In the genomic region with DNA sequence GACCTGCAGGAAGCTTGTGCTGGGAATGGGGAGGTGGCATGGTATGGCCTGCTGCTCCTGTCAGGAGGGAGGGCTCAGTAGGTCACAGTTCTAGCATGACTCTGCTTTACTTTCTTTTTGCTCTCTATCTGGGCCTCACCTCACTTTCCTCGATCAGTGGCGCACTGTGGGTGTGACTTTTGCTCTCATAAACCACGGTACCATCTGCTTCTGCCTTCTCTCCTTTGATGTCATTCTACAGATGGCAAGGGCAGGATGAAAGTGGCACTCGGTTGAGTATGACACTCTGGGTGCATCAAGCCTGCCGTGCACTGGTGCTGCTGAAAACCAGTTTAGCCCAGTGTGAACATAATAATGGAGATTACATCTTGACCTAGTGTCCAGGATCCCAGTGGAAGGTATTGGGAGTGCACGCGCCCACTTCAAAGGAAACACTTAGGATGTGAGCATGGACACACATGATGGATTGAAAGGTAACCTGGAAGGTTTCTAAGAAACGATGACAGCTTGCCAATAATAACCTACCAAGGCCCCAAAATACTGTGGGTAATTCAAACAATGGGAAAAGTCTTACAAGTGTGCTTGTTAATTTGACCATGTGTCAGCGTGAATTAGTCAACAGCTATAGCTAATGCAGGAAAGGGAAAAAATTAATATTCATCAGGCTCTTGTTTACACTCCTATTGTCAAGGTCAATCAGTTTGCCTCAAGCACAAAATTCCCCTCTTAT, we compare ENCODE assay signal across 27 mouse cellular contexts. TPM values are rescaled to one million over a fixed set of nuclear protein-coding genes. Genes with fewer than 3 reads are reported as not detected.
A peak's percentile ranks its signal among the peaks of the same experiment; 100 is the strongest.
DNase-seq lines count a peak whose midpoint lies in the region; ATAC-seq lines count a peak whose summit lies in the region.
"Had no signal": no experiment of that assay in that cellular context is flagged by ENCODE, and none has a peak within 500 bp of the region (broad histone marks: within the 10 kb centered on the region; RNA-seq: fewer than 3 reads in every experiment).

No protein-coding gene starts in this region.

- H3K9ac ChIP-seq in midbrain, embryonic 11.5 days (ENCODE audit: low read length), result no peak overlapping the region
- H3K9ac ChIP-seq in midbrain, embryonic 14.5 days (replicated peaks; ENCODE audit: low read length), result no peak overlapping the region
- no peak overlapping the region for H3K9ac ChIP-seq in hindbrain, embryonic 14.5 days
- H3K9ac ChIP-seq: embryonic facial prominence, embryonic 13.5 days; forebrain, embryonic 12.5 days; heart, embryonic 15.5 days; intestine, embryonic 15.5 days; limb, embryonic 15.5 days; liver, embryonic 13.5 days; midbrain, embryonic 15.5 days had no signal

- H3K4me2 ChIP-seq in midbrain, embryonic 11.5 days, result no peak overlapping the region
- H3K4me2 ChIP-seq in midbrain, embryonic 14.5 days (ENCODE audit: low read length), result no peak overlapping the region
- H3K4me2 ChIP-seq in hindbrain, embryonic 14.5 days (replicated peaks), result no peak overlapping the region
- H3K4me2 ChIP-seq: embryonic facial prominence, embryonic 13.5 days; forebrain, embryonic 12.5 days; heart, embryonic 15.5 days; intestine, embryonic 15.5 days; limb, embryonic 15.5 days; liver, embryonic 13.5 days; midbrain, embryonic 15.5 days had no signal

- H3K27ac ChIP-seq in midbrain, embryonic 11.5 days (ENCODE audit: low read depth, low read length), result no peak overlapping the region
- H3K27ac ChIP-seq in midbrain, embryonic 14.5 days (replicated peaks; ENCODE audit: low read depth, low read length), result no peak overlapping the region
- H3K27ac ChIP-seq in hindbrain, embryonic 14.5 days, result no peak overlapping the region
- H3K27ac ChIP-seq: embryonic facial prominence, embryonic 13.5 days; forebrain, embryonic 12.5 days; gastrocnemius, adult 2 months; heart, embryonic 10.5 days; heart, embryonic 15.5 days; hindbrain, postnatal 0 days; intestine, embryonic 15.5 days; limb, embryonic 10.5 days; limb, embryonic 15.5 days; liver, embryonic 13.5 days; macrophage; midbrain, embryonic 15.5 days had no signal

- no peaks in the 10 kb centered on the region for H3K4me1 ChIP-seq in midbrain, embryonic 11.5 days (ENCODE audit: control insufficient read depth, insufficient read depth, low read length)
- H3K4me1 ChIP-seq in midbrain, embryonic 14.5 days (ENCODE audit: control insufficient read depth, insufficient read depth, low read length), result no peaks in the 10 kb centered on the region
- H3K4me1 ChIP-seq in hindbrain, embryonic 14.5 days (replicated peaks; ENCODE audit: control insufficient read depth, insufficient read depth, low read length), result no peaks in the 10 kb centered on the region
- H3K4me1 ChIP-seq: embryonic facial prominence, embryonic 13.5 days; heart, embryonic 10.5 days; heart, embryonic 15.5 days; intestine, embryonic 15.5 days; limb, embryonic 10.5 days; limb, embryonic 15.5 days; liver, embryonic 13.5 days; midbrain, embryonic 15.5 days had no signal

- H3K4me3 ChIP-seq in midbrain, embryonic 11.5 days (ENCODE audit: low read depth, low read length), result no peak overlapping the region
- no peak overlapping the region for H3K4me3 ChIP-seq in midbrain, embryonic 14.5 days (replicated peaks; ENCODE audit: low read depth, low read length)
- no peak overlapping the region for H3K4me3 ChIP-seq in hindbrain, embryonic 14.5 days (replicated peaks; ENCODE audit: low read length)
- H3K4me3 ChIP-seq: embryonic facial prominence, embryonic 13.5 days; forebrain, embryonic 12.5 days; gastrocnemius, adult 2 months; heart, embryonic 10.5 days; heart, embryonic 15.5 days; intestine, embryonic 15.5 days; limb, embryonic 10.5 days; limb, embryonic 15.5 days; liver, embryonic 13.5 days; midbrain, embryonic 15.5 days had no signal

- no peaks in the 10 kb centered on the region for H3K36me3 ChIP-seq in midbrain, embryonic 11.5 days (ENCODE audit: control insufficient read depth, insufficient read depth, low read length)
- no peaks in the 10 kb centered on the region for H3K36me3 ChIP-seq in midbrain, embryonic 14.5 days (ENCODE audit: control insufficient read depth, insufficient read depth, low read length)
- no peaks in the 10 kb centered on the region for H3K36me3 ChIP-seq in hindbrain, embryonic 14.5 days (replicated peaks; ENCODE audit: control insufficient read depth, insufficient read depth)
- H3K36me3 ChIP-seq: embryonic facial prominence, embryonic 13.5 days; forebrain, embryonic 12.5 days; heart, embryonic 10.5 days; heart, embryonic 15.5 days; intestine, embryonic 15.5 days; limb, embryonic 10.5 days; limb, embryonic 15.5 days; liver, embryonic 13.5 days; midbrain, embryonic 15.5 days had no signal

- peak; percentile 79 for DNase-seq in midbrain, embryonic 11.5 days (ENCODE audit: low spot score, missing footprints)
- no peak for DNase-seq in midbrain, embryonic 14.5 days
- DNase-seq in retina, embryonic 14.5 days (ENCODE audit: low spot score), result peak; percentile 31
- peak; percentile 46 to 52 for DNase-seq in thymus, postnatal 10 days (ENCODE audit: low spot score in 2 of 2)
- DNase-seq in gastrocnemius, adult 8-10 months (ENCODE audit: low spot score in 2 of 2), result no peak
- no peak for DNase-seq in gastrocnemius, postnatal 4 days (ENCODE audit: low spot score in 2 of 2)
- no peak for DNase-seq in hindbrain, embryonic 14.5 days (ENCODE audit: low spot score)
- DNase-seq: adrenal gland, postnatal 14 days; cerebellum, adult 11-12 months; cerebellum, adult 9-11 months; gastrocnemius, adult 2 months; kidney, adult 2 months; kidney, postnatal 4 days; liver, embryonic 13.5 days; lung, adult 18-20 months had no signal

- ATAC-seq in midbrain, embryonic 11.5 days (ENCODE audit: low FRiP score), result no peak
- ATAC-seq in midbrain, embryonic 14.5 days (ENCODE audit: low FRiP score, low TSS enrichment), result no peak
- no peak for ATAC-seq in hindbrain, embryonic 14.5 days (ENCODE audit: low FRiP score)
- ATAC-seq: hindbrain, postnatal 0 days; intestine, embryonic 15.5 days; lung, postnatal 0 days; midbrain, embryonic 15.5 days had no signal

- H3K27me3 ChIP-seq in midbrain, embryonic 11.5 days (ENCODE audit: control insufficient read depth, insufficient read depth, low read length), result no peaks in the 10 kb centered on the region
- H3K27me3 ChIP-seq in midbrain, embryonic 14.5 days (ENCODE audit: control insufficient read depth, insufficient read depth, low read length), result no peaks in the 10 kb centered on the region
- H3K27me3 ChIP-seq in hindbrain, embryonic 14.5 days (ENCODE audit: control insufficient read depth, insufficient read depth, low read length), result no peaks in the 10 kb centered on the region
- H3K27me3 ChIP-seq: CH12.LX; embryonic facial prominence, embryonic 13.5 days; forebrain, embryonic 12.5 days; heart, embryonic 15.5 days; intestine, embryonic 15.5 days; limb, embryonic 15.5 days; liver, embryonic 13.5 days; midbrain, embryonic 15.5 days had no signal

- H3K9me3 ChIP-seq in midbrain, embryonic 11.5 days (ENCODE audit: control insufficient read depth, low read length), result no peaks in the 10 kb centered on the region
- H3K9me3 ChIP-seq in midbrain, embryonic 14.5 days (ENCODE audit: control insufficient read depth, low read length), result no peaks in the 10 kb centered on the region
- peaks cover 4% of the 10 kb centered on the region for H3K9me3 ChIP-seq in hindbrain, embryonic 14.5 days (ENCODE audit: control insufficient read depth, low read length)
- H3K9me3 ChIP-seq: embryonic facial prominence, embryonic 13.5 days; forebrain, embryonic 12.5 days; heart, embryonic 10.5 days; heart, embryonic 15.5 days; intestine, embryonic 15.5 days; limb, embryonic 10.5 days; liver, embryonic 13.5 days; midbrain, embryonic 15.5 days had no signal

- WGBS in midbrain, embryonic 11.5 days, result 90% methylated on average over 9 of the region's 9 CpGs
- 80% methylated on average over 9 of the region's 9 CpGs for WGBS in midbrain, embryonic 14.5 days
- WGBS in hindbrain, embryonic 14.5 days, result 80% methylated on average over 9 of the region's 9 CpGs

RNA-seq across cellular contexts. Expression of a gene that starts 46.8 kb away (rescaled TPM):
- polyA plus RNA-seq in midbrain, embryonic 11.5 days (2014; fragmentation: Nextera tagmentation; extraction: Ambion mirVana), result 40.1 and 41.5 TPM in 2 replicates
- 43.8 and 45.0 TPM in 2 replicates for polyA plus RNA-seq in midbrain, embryonic 14.5 days (2014; fragmentation: Nextera tagmentation; extraction: Ambion mirVana)
- total RNA-seq in gastrocnemius, adult 8-10 months (2022), result 10 to 100 TPM; 18.3 to 25.0 (median 21.5) TPM
- 10 to 100 TPM; 20.5 to 22.4 TPM for total RNA-seq in gastrocnemius, postnatal 4 days (2021)
- 40.6 and 48.6 TPM in 2 replicates for polyA plus RNA-seq in hindbrain, embryonic 14.5 days (2014; fragmentation: Nextera tagmentation; extraction: Ambion mirVana)

Comparison
In these comparisons a context has a peak if more than half of its experiments do, and no peak if none do; other contexts are left out.
1. DNase-seq: peak in midbrain, embryonic 11.5 days (single experiment), retina, embryonic 14.5 days (single experiment) and thymus, postnatal 10 days (2 of 2); none in midbrain, embryonic 14.5 days (single experiment), gastrocnemius, adult 8-10 months (0 of 2), gastrocnemius, postnatal 4 days (0 of 2) and hindbrain, embryonic 14.5 days (single experiment).